Mouse (Mus musculus): ENCODE measurements around the gene Sars2.

- TF ChIP-seq CTCF (IDR thresholded peaks at IDR 0.05; ENCODE audit: borderline replicate concordance, insufficient read depth, low read length) = no peak
- TF ChIP-seq POLR2A (IDR thresholded peaks at IDR 0.05; ENCODE audit: low read depth, low read length) = no peak
Measured at GRCm38 (mm10) chr7:28700269-28700668, 41.5 kb upstream of the Sars2 start.
